Mouse (Mus musculus) hindbrain, embryonic 14.5 days (tissue): Measurements from ENCODE around the gene Ribc1. TPM values are rescaled to one million over a fixed set of nuclear protein-coding genes. Genes with fewer than 3 reads are reported as not detected.

Source experiments
- ATAC-seq: fragments of 200-750 bp; cut with Nextera tagmentation; 2 replicates; pipeline ENCODE4 v1.8.0; 2017; ENCODE audit warnings: moderate number of reproducible peaks, mild to moderate bottlenecking, moderate TSS enrichment, moderate library complexity; ENCODE audit not compliant: low FRiP score
- DNase-seq: peaks from one replicate; pipeline ENCODE4 v3.0.0-alpha.2; 2015; ENCODE audit warnings: low spot score
- H3K27ac ChIP-seq: fragments of 300-500 bp; sonication (generic); 2 replicates; pipeline ENCODE4 v1.5.1; 2014; ENCODE audit warnings: mild to moderate bottlenecking, moderate library complexity
- H3K27me3 ChIP-seq: fragments of 300-500 bp; sonication (generic); 2 replicates; pipeline ENCODE4 v1.6.1; 2014; ENCODE audit warnings: mild to moderate bottlenecking, low read length, mixed read lengths; ENCODE audit not compliant: control insufficient read depth, insufficient read depth
- H3K36me3 ChIP-seq: fragments of 300-500 bp; sonication (generic); replicated peaks from 2 replicates; pipeline ENCODE4 v1.6.1; 2014; ENCODE audit not compliant: control insufficient read depth, insufficient read depth
- H3K4me1 ChIP-seq: fragments of 300-500 bp; sonication (generic); replicated peaks from 2 replicates; pipeline ENCODE4 v1.6.1; 2014; ENCODE audit warnings: antibody characterized with exemption, low read length, mixed read lengths; ENCODE audit not compliant: control insufficient read depth, insufficient read depth
- H3K4me2 ChIP-seq: fragments of 300-500 bp; sonication (generic); replicated peaks from 2 replicates; pipeline ENCODE4 v1.6.1; 2014; ENCODE audit warnings: mild to moderate bottlenecking, moderate library complexity
- H3K4me3 ChIP-seq: fragments of 300-500 bp; sonication (generic); replicated peaks from 2 replicates; pipeline ENCODE4 v1.5.1; 2014; ENCODE audit warnings: mild to moderate bottlenecking, low read length
- H3K9ac ChIP-seq: fragments of 300-500 bp; sonication (generic); 2 replicates; pipeline ENCODE4 v1.6.1; 2014
- H3K9me3 ChIP-seq: fragments of 300-500 bp; sonication (generic); 2 replicates; pipeline ENCODE4 v1.6.1; 2016; ENCODE audit warnings: low read length; ENCODE audit not compliant: control insufficient read depth
- WGBS: fragments of 180-500 bp; shearing (Covaris S2); extraction: QIAGEN DNeasy Blood & Tissue Kit; methylation state at CpG from one replicate; pipeline ENCODE4 v1.1.7; 2014; 5-methylcytosine and 5-hydroxymethylcytosine counted together
- polyA plus RNA-seq: library from polyadenylated mRNA; unstranded; fragments of >200 nt; fragmentation: Nextera tagmentation; extraction: Ambion mirVana; gene quantifications from 2 replicates; pipeline ENCODE4 v1.2.1, GENCODE M21; 2014

The Ribc1 gene
- polyA plus RNA-seq, 1 experiment from 2014 or later = 2.6 TPM

GRCm38 (mm10) chrX:152007863-152008262, 8.2 kb downstream of the Ribc1 start:
- 85% methylated on average over 1 of the region's 1 CpGs for WGBS

GRCm38 (mm10) chrX:152002865-152003264, 13.2 kb downstream of the Ribc1 start:
- no peaks in the 10 kb centered on the region for H3K4me1 ChIP-seq
- DNase-seq (no peak), ATAC-seq (no peak)
- no peak overlapping the region for H3K27ac ChIP-seq
- 80% methylated on average over 2 of the region's 2 CpGs for WGBS
- H3K9ac ChIP-seq = no peak overlapping the region
- no peaks in the 10 kb centered on the region for H3K9me3 ChIP-seq
- H3K27me3 ChIP-seq = peaks cover 56% of the 10 kb centered on the region
- peaks cover 5% of the 10 kb centered on the region; the same call in 1 of the 2 replicates for H3K36me3 ChIP-seq
- H3K4me3 ChIP-seq = no peak overlapping the region
- peak overlapping the region; percentile 50 for H3K4me2 ChIP-seq

More at GRCm38 (mm10) chrX:152007863-152008262, 8.2 kb downstream of the Ribc1 start:
- H3K4me1 ChIP-seq = no peaks in the 10 kb centered on the region
- no peak overlapping the region for H3K27ac ChIP-seq
- no peak overlapping the region for H3K4me3 ChIP-seq
- DNase-seq (no peak), ATAC-seq (no peak)
- no peak overlapping the region for H3K4me2 ChIP-seq
- peaks cover 55% of the 10 kb centered on the region for H3K27me3 ChIP-seq
- H3K9me3 ChIP-seq = no peaks in the 10 kb centered on the region
- H3K9ac ChIP-seq = no peak overlapping the region
- peaks cover 5% of the 10 kb centered on the region; the same call in 1 of the 2 replicates for H3K36me3 ChIP-seq

- H3K27me3 ChIP-seq = peaks cover 55% of the 10 kb centered on the region
- H3K9ac ChIP-seq = peak within 1 kb of the TSS; percentile 55
- H3K27ac ChIP-seq = peak within 1 kb of the TSS; percentile 39; the same call in 1 of the 2 replicates
- 22% methylated on average over 39 of the region's 41 CpGs for WGBS
- ATAC-seq (peak; percentile 96), DNase-seq (peak; percentile 73)
- H3K9me3 ChIP-seq = no peaks in the 10 kb centered on the region
- peak within 1 kb of the TSS; percentile 46 for H3K4me3 ChIP-seq
- H3K36me3 ChIP-seq = peaks cover 5% of the 10 kb centered on the region; the same call in 1 of the 2 replicates
- H3K4me1 ChIP-seq = no peaks in the 10 kb centered on the region
- peak within 1 kb of the TSS; percentile 50 for H3K4me2 ChIP-seq
Observed at GRCm38 (mm10) chrX:152001737-152002710, 14.1 kb downstream of the Ribc1 start, which contains the start of gene Hsd17b10. Hsd17b10 (plus strand) TSS chrX:152001845.

GRCm38 (mm10) chrX:152001182-152001684, 14.9 kb downstream of the Ribc1 start:
- ATAC-seq (no peak), DNase-seq (no peak)
- H3K4me3 ChIP-seq = peak overlapping the region; percentile 46
- peak overlapping the region; percentile 50 for H3K4me2 ChIP-seq
- no peaks in the 10 kb centered on the region for H3K9me3 ChIP-seq
- peaks cover 54% of the 10 kb centered on the region for H3K27me3 ChIP-seq
- no peak overlapping the region for H3K27ac ChIP-seq
- peaks cover 5% of the 10 kb centered on the region; the same call in 1 of the 2 replicates for H3K36me3 ChIP-seq
- 0 out of 2 replicates have a peak overlapping the region, but pooled peaks have one; percentile 55 for H3K9ac ChIP-seq
- WGBS = 42% methylated on average over 9 of the region's 9 CpGs
- no peaks in the 10 kb centered on the region for H3K4me1 ChIP-seq

- H3K4me2 ChIP-seq = no peak overlapping the region
- no peaks in the 10 kb centered on the region for H3K9me3 ChIP-seq
- H3K36me3 ChIP-seq = no peaks in the 10 kb centered on the region
- H3K4me1 ChIP-seq = no peaks in the 10 kb centered on the region
- ATAC-seq = no peak
- no peak overlapping the region for H3K9ac ChIP-seq
- no peak for DNase-seq
- H3K27me3 ChIP-seq = peaks cover 53% of the 10 kb centered on the region
- H3K4me3 ChIP-seq = no peak overlapping the region
- H3K27ac ChIP-seq = no peak overlapping the region
- WGBS = 61% methylated on average over 4 of the region's 4 CpGs
Observed at GRCm38 (mm10) chrX:151999006-151999710, 16.9 kb downstream of the Ribc1 start.

Other genes with a start within 250 kb of the Ribc1 start
- 63.1 and 72.7 TPM in 2 replicates for gene Huwe1, start 215.5 kb downstream of the Ribc1 start, polyA plus RNA-seq
- 116 and 117 TPM in 2 replicates for gene Hsd17b10, start 14.4 kb downstream of the Ribc1 start, polyA plus RNA-seq
- 67.4 and 68.1 TPM in 2 replicates for gene Smc1a, start 133 bp upstream of the Ribc1 start, polyA plus RNA-seq
- 8.4 and 9.5 TPM in 2 replicates for gene Iqsec2, start 128.0 kb upstream of the Ribc1 start, polyA plus RNA-seq
- gene Kdm5c, start 216.7 kb upstream of the Ribc1 start, polyA plus RNA-seq = 24.6 and 25.1 TPM in 2 replicates